Mouse (Mus musculus) cerebellum, postnatal 36 days (tissue): ENCODE measurements around the gene Pnmal1.

Experiments
- DNase-seq, 2 experiments: peaks; one replicate each; pipeline ENCODE4 v3.0.0; 2021 to 2022; ENCODE audit warnings: mixed read lengths in 2 of 2

Gene Pnmal1

DNA sequence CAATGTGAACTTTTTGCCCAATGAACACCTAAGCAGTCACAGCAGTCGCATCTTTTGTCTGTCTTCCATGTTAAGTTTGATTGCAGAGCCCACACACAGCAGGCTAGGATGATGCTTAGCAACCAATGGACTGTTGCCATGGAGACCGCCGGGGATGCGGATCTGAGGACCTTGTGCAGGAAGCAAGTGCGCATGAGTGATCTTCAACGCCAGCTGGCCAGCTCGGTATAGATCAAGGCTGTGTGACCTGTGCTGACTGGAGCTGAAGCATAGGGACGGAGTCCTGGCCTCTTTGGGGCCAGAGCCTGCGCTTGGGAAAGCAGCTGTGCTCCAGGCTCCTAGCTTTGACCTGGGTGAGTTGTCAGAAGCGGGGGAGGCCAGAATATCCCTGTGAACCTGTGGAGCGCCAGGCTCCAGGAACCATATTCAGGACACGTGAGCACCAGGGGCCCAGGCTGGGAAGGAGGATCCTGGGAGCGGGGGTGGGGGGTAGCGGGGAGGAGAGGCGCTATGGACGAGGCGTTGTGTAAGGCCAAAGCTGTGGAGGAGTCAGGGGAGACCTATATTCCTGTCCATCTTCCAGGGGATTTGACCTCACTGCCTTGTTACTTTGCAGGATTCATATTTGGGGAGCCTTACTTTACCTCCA is at the start of gene Pnmal1:
Gene Pnmal1, plus strand, starts transcription at position 141 of the 649 bp plus-strand sequence.
- peak; percentile 88 for DNase-seq

DNA sequence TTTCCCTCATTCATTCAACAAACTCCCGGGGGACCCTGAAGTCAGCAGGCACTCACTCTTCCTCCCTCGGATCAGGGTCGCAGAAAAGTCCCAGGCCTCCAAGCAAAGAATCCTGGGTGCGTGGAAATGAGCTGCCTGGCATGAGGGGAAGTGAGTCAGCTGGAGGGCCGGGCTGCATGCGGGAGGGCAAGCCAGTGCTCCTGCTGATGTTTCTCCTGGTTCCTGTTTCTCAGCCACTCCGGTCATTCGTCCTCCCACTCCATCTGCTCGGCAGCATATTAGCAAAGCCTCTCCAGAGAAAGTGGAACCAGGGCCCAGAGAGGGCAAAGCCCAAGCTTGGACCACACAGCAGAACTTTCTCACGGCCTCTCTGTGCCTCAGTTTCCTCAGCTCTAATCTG is 49.6 kb upstream of the Pnmal1 start:
- no peak for DNase-seq

DNA sequence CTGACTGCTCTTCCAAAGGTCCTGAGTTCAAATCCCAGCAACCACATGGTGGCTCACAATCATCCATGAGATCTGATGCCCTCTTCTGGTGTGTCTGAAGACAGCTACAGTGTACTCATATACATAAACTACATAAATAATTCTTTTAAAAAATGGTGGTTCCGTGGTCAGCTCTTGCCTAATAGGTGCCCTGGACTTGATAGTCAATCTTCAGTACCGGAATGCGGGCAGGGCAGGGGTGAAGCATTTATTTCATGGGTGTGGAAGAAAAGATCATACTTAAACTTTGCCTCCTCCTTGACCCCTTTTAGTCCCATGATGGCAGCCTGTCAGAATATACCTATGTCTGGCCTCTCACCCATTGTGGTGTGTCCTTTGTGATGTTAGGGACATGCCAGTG is 47.6 kb upstream of the Pnmal1 start:
- no peak for DNase-seq

DNA sequence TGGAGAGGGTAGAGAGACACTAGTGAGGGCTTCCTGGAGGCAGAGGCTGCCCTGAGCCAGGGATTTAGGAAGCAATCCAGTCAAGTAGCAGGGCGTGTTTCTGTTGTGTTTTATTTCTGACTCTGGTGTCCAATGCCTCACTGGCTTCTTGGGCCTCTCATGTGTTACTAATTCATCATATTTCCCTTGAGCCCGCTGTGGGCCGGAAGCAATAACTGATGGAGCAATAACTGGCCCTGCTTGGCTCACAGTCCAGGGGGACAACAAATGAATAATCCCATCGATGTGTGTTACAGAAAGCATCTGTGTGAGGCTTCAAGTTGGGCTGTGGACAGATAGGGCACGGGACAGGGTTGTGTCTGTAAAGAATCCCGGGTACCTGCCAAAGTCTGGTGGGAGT is 47.1 kb upstream of the Pnmal1 start:
- no peak for DNase-seq

DNA sequence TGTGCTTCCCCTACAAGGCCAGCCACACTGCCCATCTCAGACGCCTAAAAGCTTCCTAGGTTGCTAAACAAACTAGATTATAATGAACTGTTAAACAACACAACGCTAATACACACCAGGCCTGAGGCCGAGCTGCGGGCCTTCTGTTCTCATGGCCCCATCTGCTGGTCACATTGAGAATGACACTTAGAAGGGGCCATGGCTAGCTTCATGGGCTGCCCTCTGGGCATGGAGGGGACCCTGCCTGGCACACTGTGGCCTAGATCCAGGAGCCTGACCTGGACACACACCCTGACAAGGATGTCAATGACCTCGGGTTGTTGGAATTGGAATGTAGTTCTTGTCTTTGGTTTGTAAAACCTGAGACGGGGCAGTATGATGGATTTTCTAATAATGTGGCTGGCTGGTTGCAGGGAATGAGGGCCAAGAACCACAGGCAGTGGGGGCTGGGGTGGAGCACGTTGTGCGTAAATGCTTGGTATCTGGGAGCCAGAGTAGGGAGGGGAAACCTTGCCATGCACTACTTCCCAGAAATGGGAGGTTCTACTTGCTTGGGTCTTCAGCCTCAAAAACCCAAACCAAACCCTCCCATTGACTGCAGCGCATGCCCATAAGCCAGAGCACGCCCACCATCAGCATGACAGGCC is 45.5 kb upstream of the Pnmal1 start:
- peak; percentile 72 to 80 for DNase-seq

DNA sequence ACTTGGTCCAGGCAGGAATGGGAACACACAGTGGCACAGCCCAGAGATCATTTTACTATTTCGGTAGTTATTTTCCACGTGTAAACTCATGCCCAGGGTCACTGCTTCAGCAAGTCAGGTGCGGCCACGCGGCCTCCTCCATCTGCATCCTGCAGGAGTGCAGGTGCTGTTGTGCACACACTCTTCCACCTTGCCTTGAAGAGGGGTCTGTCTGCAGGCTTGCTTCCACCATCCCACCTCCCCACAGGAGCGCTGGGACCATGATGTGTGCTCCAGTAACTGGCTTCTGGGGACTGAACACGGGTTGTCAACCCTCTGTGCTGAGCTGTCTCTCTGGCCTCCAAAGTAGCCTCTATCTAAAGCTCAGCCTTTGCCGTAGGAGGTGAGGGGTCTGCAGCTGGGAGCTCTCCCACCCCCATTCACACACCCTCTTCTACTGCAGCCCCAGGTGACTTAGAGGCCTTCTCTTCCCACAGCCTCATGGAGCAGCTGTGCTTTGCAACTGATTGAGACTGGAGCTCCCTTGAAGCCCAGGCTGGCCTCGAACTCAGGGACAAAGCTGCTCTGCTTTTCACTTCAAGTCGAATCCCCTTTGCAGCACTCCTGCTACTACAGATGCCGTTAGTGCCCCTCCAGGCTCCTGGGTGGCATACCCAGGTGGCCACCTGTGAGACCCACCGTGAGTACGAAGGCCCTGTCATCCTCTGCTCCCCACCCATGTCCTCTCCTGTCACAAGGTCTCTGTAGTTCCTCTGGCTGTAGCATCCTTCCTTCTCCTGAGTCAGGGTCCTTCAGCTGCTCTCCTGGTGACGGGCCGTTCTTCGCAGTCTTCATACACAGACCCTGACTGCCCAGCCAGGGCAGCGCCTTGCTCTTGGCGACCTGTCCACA is 44.8 kb upstream of the Pnmal1 start:
- no peak for DNase-seq

DNA sequence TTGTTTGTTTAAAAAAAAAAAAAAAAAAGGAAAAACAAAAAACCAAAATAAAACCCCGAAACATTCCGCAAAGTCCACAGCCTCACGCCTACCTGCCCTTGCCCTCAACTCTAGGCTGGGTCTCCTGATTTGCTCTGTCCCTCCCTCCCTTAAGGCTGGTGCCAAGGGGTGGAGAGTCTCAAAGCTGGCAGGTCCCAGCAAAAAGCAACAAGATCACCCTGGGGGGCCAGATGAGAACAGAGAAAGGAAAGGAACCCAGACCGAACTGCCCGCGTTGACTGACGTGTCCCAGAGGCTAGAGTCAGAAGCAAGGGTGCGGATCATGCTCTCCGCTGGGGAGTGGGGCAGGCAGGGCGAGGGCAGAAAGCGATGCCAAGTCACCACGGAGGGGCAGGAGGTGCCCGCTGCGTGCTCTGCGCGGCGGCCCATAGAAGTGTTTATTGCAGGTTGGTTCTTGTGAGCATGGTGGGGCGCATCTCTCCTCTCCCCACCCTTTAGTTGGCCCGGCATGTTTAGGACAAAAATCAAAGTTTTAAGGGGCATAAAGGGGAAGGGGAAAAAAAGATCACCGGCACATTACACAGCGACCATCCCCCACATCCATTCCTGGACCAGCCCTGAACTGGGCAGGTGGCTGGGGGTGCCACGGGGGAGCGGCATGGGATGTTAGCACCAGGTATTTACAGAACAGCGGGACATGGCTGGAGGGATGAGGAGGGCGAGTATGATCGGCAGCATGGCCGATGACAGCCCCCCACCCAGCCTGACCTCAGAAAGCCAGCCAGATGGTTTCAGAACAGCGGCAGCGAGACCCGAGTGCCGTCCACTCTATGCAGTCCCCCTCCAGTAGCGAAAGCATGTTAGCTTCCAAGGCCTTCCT is 43.8 kb upstream of the Pnmal1 start:
- peak in 1 of 2 experiments; percentile 27 for DNase-seq

DNA sequence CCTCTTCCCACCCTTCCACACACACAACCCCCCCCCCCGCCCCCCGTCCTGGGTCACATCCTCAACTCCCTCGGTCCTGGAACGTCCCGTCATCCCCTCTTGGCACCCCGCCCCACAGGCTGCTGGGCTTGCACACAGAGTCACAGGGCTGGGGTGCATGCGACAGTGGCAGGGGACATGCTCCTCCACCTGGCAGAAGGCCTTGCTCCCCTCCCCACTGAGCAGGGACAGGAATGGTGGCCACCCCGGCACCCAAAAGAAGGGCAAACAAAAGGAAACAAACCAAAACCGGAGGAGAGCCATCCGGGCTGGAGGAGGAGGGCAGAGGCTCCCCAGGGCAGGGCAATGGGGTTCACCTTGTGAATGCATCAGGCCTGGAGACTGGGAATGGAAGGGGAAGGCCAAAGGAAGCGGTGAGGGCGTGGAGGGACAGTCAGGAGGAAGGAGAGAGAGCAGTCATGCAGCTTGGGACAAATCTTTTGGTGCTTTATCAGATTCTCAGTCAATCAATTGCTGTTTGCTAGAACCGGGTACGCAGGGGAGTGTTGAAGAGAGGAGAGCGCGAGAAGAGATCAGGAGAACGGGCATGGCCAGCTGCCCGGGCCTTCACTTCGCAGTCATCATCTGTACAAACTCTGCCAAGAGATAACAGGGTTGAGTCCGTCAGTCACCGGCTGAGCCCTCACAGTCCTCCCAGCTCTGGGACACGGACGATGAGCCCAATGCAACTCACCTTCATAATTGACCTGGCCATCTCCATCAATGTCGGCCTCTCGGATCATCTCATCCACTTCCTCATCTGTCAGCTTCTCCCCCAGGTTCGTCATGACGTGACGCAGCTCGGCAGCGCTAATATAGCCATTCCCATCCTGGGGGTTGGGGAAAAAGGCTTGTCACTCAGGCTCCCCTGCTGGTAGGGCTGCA is 42.9 kb upstream of the Pnmal1 start:
- peak in 1 of 2 experiments; percentile 56 for DNase-seq

DNA sequence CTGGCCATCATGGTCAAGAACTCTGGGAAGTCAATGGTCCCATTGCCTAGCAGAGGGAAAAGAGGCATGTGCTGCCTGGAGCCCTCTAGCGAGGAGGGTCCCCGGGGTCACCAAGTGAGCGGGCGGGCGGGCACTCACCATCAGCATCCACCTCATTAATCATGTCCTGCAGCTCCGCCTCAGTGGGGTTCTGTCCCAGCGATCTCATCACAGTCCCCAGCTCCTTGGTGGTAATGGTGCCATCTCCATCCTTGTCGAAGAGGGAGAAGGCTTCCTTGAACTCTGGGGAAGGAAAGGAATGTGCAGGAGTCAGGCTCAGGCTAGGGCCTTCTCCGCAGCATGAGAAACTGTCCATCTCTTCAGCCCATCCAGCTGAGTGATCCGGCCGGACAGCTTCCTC is 42.0 kb upstream of the Pnmal1 start:
- no peak for DNase-seq

DNA sequence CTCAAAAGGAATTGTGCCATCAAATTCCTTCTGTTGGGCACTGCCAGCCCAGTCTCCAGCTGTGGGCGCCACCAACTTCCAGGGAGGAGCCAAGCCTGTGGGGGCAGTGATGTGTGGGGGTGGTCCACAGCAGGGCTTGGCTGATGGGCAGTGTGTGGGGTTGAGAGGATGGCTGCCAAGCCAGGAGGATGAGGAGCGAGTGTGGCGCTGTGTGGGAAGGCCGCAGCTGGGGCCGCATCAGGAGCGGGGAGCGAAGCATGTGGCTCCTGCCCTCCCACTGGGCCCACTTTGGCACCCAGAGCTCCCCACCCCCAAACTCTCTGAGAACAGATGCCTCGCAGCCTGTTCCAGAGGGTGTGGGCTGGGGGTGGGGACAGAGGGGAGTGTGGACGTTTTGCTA is 41.5 kb upstream of the Pnmal1 start:
- DNase-seq, result peak in 1 of 2 experiments; percentile 29

DNA sequence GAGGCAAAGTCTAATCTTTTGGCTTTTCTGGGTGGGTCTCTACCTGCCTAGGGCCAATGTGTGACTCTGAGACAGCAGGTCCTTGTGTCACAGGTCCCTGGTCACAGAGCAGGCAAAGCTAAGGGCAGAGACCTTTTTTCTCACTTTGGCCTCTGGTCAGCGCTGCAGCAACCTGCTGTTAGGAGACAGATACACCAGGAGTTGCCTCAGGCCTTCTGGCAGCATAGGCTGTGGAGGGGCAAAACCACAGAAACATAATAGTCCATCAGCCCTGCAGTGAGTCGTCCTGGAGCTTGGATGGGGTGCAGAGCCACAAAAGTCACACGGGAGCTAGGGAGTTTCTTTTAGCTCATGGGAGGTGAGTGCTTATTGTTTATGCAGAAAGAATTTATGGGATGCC is 40.8 kb upstream of the Pnmal1 start:
- no peak for DNase-seq

DNA sequence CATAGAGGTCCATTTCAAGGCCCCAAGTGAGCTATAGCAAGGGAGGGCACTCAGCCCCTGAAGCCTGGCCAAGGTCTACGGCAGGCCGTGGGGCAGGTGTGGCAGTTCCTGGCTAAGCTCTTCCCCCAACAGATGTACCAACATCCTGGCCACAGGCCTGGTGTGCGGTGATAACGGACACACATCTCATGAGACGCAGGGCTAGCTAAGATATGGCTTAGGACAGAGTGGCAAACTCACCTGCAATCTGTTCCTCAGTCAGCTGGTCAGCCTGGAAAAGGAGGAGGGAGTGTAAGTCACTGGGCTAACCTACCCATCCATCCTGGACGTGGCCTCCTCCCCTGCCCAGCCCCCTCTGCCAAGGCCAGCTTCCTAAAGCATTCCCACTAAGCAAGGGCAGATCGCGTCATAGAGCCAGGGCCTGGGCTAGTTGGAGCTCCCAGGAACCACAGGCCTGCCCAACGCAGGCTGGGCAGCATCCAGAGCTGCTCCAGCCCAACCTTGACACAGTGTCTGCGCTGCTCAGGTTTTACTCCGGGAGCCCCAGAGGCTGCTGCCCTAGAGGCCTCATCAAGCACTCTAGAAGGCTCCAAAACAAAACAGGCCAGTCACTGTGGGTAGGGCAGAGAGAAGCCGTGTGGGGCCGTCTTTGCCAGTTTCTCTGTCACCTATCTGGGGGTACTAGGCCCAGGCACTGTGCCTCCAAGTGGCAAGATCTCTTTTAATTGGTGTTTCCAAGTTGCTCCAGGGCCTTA is 39.9 kb upstream of the Pnmal1 start:
- DNase-seq, result no peak

DNA sequence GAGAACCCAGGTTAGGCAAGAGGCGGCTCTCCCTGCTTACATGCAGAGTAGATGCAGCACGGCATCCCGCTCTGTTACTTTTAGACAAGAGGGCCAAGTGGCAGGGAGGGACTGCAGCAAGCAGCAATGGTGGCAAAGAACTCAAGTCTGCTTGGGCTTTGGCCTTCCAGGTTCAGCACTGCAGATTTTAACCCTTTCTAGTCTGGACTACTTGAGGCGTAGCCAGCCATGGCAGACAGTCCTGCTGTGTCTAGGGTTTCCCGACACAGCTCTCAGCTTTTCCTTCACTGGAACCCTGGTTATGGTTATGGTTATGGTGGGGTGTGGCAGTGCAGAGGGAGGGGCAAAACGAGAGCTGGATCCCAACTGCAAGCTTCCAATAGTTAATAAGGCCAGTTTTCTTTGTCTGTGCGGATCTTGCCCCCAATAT is 39.3 kb upstream of the Pnmal1 start:
- DNase-seq, result no peak

DNA sequence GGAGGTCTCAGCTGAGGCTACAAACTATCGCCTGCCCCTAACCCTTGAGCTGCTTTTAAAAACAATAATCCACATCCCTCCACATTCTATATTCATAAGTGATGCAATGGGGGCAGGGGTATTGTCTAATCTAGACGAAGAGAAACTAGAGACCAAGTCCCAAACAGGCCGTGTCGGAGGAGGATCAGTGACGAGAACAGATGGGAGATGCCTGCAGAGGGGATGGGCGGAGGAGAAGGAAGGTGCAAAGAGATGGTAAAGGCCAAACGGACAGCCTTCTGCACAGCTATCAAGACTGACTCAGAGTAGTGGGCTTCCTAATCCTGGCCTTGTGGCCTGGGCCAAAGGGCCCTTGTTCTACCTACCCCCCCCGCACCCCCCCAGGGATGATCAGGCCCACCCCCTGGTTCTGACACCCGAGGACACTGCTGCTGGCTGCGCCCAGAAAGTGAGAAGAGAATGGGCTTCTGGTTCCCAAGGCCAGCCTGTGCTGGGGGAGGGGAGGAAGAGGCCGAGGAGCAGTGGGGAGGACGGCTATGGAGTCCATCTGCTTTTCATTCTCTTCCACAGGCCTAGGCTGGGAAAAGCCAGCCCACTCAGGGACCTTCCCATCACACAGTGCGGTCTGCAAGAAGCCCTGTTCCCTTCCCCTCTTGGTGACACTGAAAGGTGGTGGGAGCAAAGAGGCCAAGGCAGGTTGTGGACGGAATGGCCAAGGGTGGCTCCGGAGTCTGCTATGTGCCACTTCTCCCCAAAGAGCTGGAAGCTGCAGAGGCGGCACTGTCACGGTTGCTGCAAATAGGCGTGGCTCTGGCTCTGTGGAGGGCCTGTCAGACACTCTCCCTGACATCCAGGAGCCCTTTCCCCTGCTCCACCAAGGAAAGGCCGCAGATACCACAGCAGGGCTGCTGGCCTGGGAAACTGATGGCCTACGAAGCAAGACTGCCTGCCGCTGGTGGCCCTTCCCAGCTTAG is 38.4 kb upstream of the Pnmal1 start:
- DNase-seq, result peak; percentile 44 to 56

DNA sequence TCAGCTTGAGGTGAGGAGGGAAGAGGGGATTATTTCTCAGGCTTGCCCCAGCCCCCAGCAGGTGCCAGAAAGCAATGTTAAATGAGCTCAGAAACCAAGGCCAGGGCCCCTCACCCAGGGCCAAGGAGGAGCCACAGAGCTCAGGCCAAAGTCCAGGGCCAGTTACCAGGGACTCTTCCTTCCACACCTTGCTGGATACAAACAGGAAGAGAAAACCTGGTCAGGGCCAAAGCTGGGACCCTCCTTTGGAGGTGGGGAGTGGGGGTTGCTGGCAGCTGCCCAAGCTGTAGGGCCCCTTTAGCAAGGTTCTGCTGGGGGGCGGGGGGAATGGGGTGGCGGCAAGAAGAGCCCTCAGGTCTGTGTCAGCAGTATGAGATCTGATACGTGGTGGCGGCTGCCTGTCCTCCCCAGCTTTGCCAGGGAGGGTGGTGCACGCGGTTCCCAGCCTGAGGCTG is 37.6 kb upstream of the Pnmal1 start:
- peak in 1 of 2 experiments; percentile 33 for DNase-seq

DNA sequence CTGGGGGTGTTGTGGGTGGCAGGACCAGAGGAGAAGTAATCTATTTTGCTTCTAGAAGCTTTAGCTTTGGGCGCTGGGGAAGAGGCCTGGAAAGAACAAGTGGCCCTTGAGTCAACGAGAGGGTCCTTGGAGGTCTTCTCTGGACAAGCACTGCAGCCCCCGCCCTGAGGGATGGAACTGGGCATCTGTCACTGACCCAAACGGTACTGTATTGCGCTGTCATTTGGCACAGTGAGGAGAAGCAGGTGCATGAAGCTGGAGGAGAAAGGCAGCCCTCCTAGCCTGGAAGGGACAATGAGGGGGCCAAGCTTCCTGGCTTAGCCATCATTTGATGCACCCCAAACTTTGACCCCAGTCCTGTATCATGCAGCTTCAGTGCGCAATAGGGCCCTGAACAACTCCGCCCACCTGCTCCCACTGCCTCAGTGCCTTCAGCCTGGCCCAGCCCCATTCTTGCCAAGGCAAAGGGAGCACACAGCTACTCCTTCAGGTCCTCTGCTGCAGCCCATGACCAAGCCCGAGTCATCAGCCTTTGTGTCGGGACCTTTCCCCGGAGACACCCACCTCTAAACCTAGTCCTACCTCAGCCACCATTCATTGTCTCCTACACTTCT is 37.0 kb upstream of the Pnmal1 start:
- DNase-seq, result peak; percentile 51

DNA sequence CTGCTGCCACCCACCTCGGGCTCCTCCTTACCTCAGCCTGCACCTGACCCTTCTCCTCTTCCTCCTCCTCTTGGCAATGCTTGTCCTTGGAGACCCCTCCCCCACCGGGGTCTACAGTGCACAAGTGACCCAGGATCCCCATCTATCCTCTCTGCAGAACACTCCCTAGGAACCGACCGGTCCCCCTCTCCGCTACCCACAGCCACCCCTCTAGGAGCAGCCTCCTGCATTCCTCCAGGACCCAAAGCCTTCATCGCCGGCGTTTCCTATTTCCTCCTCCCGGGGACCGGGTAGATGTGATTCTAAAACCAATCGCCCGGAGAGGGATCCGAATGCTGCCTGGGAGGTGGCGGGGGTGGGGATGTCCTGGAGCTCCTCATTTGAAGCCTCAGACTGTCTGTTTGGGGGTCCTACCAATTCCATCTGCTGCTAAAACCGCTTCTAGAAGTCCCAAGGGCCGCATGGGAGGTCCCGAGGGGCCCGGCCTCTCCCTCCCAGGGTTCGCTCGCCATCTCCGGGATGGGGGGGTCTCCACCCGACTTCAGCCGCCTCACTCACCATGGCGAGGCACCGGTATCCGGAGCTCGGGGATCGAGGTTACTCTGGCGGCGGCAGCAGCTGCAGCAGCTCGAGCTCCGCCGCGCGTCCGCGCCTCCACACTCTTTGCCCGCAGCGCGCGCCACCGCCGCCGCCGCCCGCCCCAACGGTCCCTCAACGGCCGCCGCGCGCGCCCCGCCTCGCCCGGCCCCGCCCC is 36.0 kb upstream of the Pnmal1 start:
- DNase-seq, result peak in 1 of 2 experiments; percentile 44
